Mouse (Mus musculus): ENCODE results near the gene Qser1. TPM values are rescaled to one million over a fixed set of nuclear protein-coding genes. Genes with fewer than 3 reads are reported as not detected.
A peak's percentile ranks its signal among the peaks of the same experiment; 100 is the strongest.

Qser1 gene
- polyA plus RNA-seq, 1 experiment: 7.9 TPM

DNA sequence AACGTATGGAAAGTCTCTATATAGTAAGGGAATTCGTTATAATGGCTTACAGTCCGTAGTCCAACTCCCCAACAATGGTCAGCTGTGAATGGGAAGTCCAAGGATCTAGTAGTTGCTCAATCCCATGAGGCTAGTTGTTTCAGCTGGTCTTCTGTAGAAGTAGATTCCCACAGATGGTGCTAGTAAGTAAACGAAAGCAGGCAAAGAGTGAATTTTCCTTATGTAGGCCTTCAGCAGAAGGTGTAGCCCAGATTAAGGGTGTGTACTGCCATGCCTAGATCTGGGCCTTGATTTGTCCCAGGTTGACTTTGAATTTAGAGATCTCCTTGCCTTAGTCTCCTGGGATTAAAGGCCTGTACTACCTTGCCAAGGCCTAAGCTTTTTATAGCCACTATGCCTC is 100.3 kb downstream of the Qser1 start, which contains the start of gene Pin1rt1:
Gene Pin1rt1 (minus strand): TSS at position 101 of the 400 bp plus-strand sequence.
- Histone ChIP-seq H3K27ac (ENCODE audit: control insufficient read depth, insufficient read depth, low read depth, low read length) (peak within 1 kb of the TSS; percentile 63; the same call in 1 of the 2 replicates), H3K36me3 (ENCODE audit: control insufficient read depth, insufficient read depth, low read length) (no peaks in the 10 kb centered on the region), H3K27me3 (ENCODE audit: control insufficient read depth, insufficient read depth, low read length) (no peaks in the 10 kb centered on the region), H3K4me1 (ENCODE audit: control insufficient read depth, insufficient read depth, low read length) (peaks cover 13% of the 10 kb centered on the region), H3K4me3 (ENCODE audit: control insufficient read depth, low read depth, low read length) (peak within 1 kb of the TSS; percentile 68)
- TF ChIP-seq CTCF (IDR thresholded peaks at IDR 0.05; ENCODE audit: control insufficient read depth, insufficient read depth, insufficient replicate concordance, low read depth, low read length): no peak
- TF ChIP-seq POLR2A (IDR thresholded peaks at IDR 0.05; ENCODE audit: control insufficient read depth, low read depth, low read length): no peak

GRCm38 (mm10) chr2:104714254-104714691 is 102.3 kb downstream of the Qser1 start:
- no peak for TF ChIP-seq POLR2A (IDR thresholded peaks at IDR 0.05; ENCODE audit: control insufficient read depth, low read depth, low read length)
- no peaks in the 10 kb centered on the region for H3K27me3 ChIP-seq (ENCODE audit: control insufficient read depth, insufficient read depth, low read length)
- no peak overlapping the region for H3K27ac ChIP-seq (ENCODE audit: control insufficient read depth, insufficient read depth, low read depth, low read length)
- peak overlapping the region; percentile 35 for H3K4me3 ChIP-seq (ENCODE audit: control insufficient read depth, low read depth, low read length)
- H3K4me1 ChIP-seq (ENCODE audit: control insufficient read depth, insufficient read depth, low read length): peaks cover 13% of the 10 kb centered on the region
- no peaks in the 10 kb centered on the region for H3K36me3 ChIP-seq (ENCODE audit: control insufficient read depth, insufficient read depth, low read length)

GRCm38 (mm10) chr2:104712486-104712809 is 104.1 kb downstream of the Qser1 start:
- peaks cover 12% of the 10 kb centered on the region for H3K4me1 ChIP-seq (ENCODE audit: control insufficient read depth, insufficient read depth, low read length)
- peak overlapping the region; percentile 34 for H3K27ac ChIP-seq (ENCODE audit: control insufficient read depth, insufficient read depth, low read depth, low read length)
- TF ChIP-seq CTCF (IDR thresholded peaks at IDR 0.05; ENCODE audit: control insufficient read depth, insufficient read depth, insufficient replicate concordance, low read depth, low read length): no peak
- TF ChIP-seq POLR2A (IDR thresholded peaks at IDR 0.05; ENCODE audit: control insufficient read depth, low read depth, low read length): no peak
- no peaks in the 10 kb centered on the region for H3K27me3 ChIP-seq (ENCODE audit: control insufficient read depth, insufficient read depth, low read length)
- H3K4me3 ChIP-seq (ENCODE audit: control insufficient read depth, low read depth, low read length): peak overlapping the region; percentile 85
- H3K36me3 ChIP-seq (ENCODE audit: control insufficient read depth, insufficient read depth, low read length): no peaks in the 10 kb centered on the region

DNA sequence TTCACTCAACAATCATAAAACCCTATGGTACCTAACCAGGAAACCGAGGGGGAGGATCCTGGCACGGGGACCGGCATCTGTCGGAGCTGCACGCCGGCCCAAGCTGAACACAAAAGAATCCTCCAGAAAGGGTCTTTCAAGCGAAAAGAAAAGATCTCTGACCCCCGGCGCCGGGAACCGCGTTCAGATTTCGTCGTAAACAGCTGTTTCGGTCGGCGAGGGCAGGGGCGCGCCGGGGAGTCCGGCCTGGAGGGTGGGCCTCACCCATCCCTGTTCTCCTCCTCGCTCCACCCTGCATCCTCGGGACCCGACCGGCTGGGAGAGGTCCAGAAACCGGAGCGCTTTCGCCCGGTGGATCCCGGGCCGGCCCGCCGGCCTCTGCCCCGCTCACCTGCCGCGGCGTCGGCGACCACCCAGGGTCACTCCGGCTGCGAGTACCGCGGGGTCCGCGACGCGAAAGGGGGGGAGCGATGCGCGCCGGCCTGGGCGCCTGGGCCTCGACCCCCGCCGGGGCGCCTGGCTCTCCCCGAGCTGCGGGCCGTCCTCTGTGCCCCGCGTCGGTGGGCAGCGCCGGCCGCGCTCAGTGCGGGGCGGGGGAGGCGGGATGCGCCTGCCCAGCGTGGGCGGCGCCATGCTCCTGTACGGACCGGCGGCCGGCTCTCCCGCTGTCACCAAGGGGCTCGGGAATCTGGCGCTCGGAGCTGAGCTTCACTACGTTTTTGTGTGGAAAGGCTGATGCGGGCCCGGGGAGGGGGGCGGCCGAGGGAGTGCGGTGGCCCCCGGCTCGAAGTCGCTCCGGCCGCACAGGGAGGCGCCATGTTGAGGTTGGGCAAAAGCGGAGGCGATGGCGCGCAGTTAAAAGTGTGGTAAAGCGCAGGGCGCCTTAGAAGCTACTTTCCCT is 104.7 kb downstream of the Qser1 start, which contains the start of gene Tcp11l1:
Gene Tcp11l1 (minus strand): TSS at position 585 of the 901 bp plus-strand sequence.
- Histone ChIP-seq H3K4me1 (ENCODE audit: control insufficient read depth, insufficient read depth, low read length) (peaks cover 6% of the 10 kb centered on the region), H3K27me3 (ENCODE audit: control insufficient read depth, insufficient read depth, low read length) (no peaks in the 10 kb centered on the region), H3K4me3 (ENCODE audit: control insufficient read depth, low read depth, low read length) (peak within 1 kb of the TSS; percentile 85), H3K36me3 (ENCODE audit: control insufficient read depth, insufficient read depth, low read length) (no peaks in the 10 kb centered on the region), H3K27ac (ENCODE audit: control insufficient read depth, insufficient read depth, low read depth, low read length) (peak within 1 kb of the TSS; percentile 34)
- TF ChIP-seq CTCF (IDR thresholded peaks at IDR 0.05; ENCODE audit: control insufficient read depth, insufficient read depth, insufficient replicate concordance, low read depth, low read length) (no peak), POLR2A (IDR thresholded peaks at IDR 0.05; ENCODE audit: control insufficient read depth, low read depth, low read length) (peak; percentile 10; the same call in 1 of the 2 replicates)

GRCm38 (mm10) chr2:104710670-104711370 is 105.7 kb downstream of the Qser1 start:
- H3K4me3 ChIP-seq (ENCODE audit: control insufficient read depth, low read depth, low read length): no peak overlapping the region
- peaks cover 4% of the 10 kb centered on the region for H3K4me1 ChIP-seq (ENCODE audit: control insufficient read depth, insufficient read depth, low read length)
- TF ChIP-seq CTCF (IDR thresholded peaks at IDR 0.05; ENCODE audit: control insufficient read depth, insufficient read depth, insufficient replicate concordance, low read depth, low read length) (no peak), POLR2A (IDR thresholded peaks at IDR 0.05; ENCODE audit: control insufficient read depth, low read depth, low read length) (no peak)
- H3K27me3 ChIP-seq (ENCODE audit: control insufficient read depth, insufficient read depth, low read length): no peaks in the 10 kb centered on the region
- no peaks in the 10 kb centered on the region for H3K36me3 ChIP-seq (ENCODE audit: control insufficient read depth, insufficient read depth, low read length)
- no peak overlapping the region for H3K27ac ChIP-seq (ENCODE audit: control insufficient read depth, insufficient read depth, low read depth, low read length)

DNA sequence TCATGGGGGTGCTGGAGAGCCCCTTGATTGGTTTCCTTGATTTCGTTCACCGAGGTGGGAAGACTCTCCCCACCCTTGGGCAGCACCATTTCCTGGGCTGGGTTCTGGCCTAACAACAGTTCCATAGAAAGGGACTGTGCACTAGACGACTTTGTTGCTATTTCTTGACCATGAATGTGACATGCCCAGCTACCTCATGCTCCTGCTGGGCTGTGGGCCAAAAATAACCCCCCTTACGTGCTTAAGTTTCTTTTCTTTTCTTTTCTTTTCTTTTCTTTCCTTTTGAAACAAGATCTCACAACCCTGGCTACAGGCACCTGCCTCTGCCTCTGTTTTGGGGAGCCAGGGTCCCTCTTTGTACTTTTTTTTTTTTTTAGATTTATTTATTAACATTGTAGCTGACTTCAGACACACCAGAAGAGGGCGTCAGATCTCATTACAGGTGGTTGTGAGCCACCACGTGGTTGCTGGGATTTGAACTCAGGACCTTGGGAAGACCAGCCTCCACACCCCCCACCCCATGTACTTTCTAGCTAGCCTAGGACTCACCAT is 106.7 kb downstream of the Qser1 start:
- no peak overlapping the region for H3K27ac ChIP-seq (ENCODE audit: control insufficient read depth, insufficient read depth, low read depth, low read length)
- H3K27me3 ChIP-seq (ENCODE audit: control insufficient read depth, insufficient read depth, low read length): no peaks in the 10 kb centered on the region
- TF ChIP-seq POLR2A (IDR thresholded peaks at IDR 0.05; ENCODE audit: control insufficient read depth, low read depth, low read length): no peak
- no peak for TF ChIP-seq CTCF (IDR thresholded peaks at IDR 0.05; ENCODE audit: control insufficient read depth, insufficient read depth, insufficient replicate concordance, low read depth, low read length)
- H3K4me1 ChIP-seq (ENCODE audit: control insufficient read depth, insufficient read depth, low read length): peaks cover 4% of the 10 kb centered on the region
- no peaks in the 10 kb centered on the region for H3K36me3 ChIP-seq (ENCODE audit: control insufficient read depth, insufficient read depth, low read length)
- no peak overlapping the region for H3K4me3 ChIP-seq (ENCODE audit: control insufficient read depth, low read depth, low read length)

Other genes starting within 250 kb of the Qser1 start
- gene Cstf3, start 226.2 kb downstream of the Qser1 start, polyA plus RNA-seq (2012; rRNA removed): 13.8 and 14.8 TPM in 2 replicates
- gene Tcp11l1, start 104.6 kb downstream of the Qser1 start, polyA plus RNA-seq (2012; rRNA removed): 3.0 and 3.8 TPM in 2 replicates
- 3.5 and 4.9 TPM in 2 replicates for gene Pin1rt1, start 100.4 kb downstream of the Qser1 start, polyA plus RNA-seq (2012; rRNA removed)
- gene Depdc7, start 73.9 kb downstream of the Qser1 start, polyA plus RNA-seq (2012; rRNA removed): 0.74 and 1.5 TPM in 2 replicates
- 0.08 and 0.17 TPM in 2 replicates for gene Prrg4, start 33.1 kb upstream of the Qser1 start, polyA plus RNA-seq (2012; rRNA removed)
- 27.0 and 28.0 TPM in 2 replicates for gene Ccdc73, start 51.0 kb upstream of the Qser1 start, polyA plus RNA-seq (2012; rRNA removed)
- 28.3 and 29.7 TPM in 2 replicates for gene Eif3m, start 200.3 kb upstream of the Qser1 start, polyA plus RNA-seq (2012; rRNA removed)